Mouse (Mus musculus) heart, adult 8-10 months (tissue): ENCODE results near the gene Fmo6. TPM values are rescaled to one million over a fixed set of nuclear protein-coding genes. Genes with fewer than 3 reads are reported as not detected.
A peak's percentile ranks its signal among the peaks of the same experiment; 100 is the strongest.

Experiments used
- DNase-seq: peaks from one replicate; pipeline ENCODE4 v3.0.0; 2022; ENCODE audit warnings: low spot score
- total RNA-seq, 4 experiments: library from RNA; stranded (reverse); gene quantifications; 2 replicates each; pipeline ENCODE4 v1.2.4; 2022

The Fmo6 gene
- not detected for total RNA-seq

GRCm38 (mm10) chr1:162937415-162937814 is at the start of gene Fmo6:
TSS of gene Fmo6 (minus strand) at chr1:162937515.
- DNase-seq: no peak

DNA sequence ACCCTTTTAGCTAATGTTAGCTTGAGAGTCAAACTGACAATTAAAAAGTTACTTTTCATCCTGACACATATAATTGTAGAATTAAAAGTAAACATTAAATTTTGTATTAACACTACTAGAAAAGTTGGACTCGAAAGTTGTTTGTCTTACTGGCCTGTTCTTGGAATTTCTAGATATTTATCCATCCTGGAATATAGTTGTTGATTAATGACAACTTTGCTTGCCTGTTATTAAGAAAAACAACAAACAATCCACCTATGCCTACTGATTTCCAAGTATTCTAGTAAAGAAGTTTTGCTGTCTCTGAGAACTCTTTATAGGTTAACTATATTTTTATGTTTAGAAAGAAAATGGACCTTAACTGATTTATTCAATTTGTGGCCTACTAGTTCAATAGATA is 49.5 kb upstream of the Fmo6 start:
- no peak for DNase-seq

GRCm38 (mm10) chr1:162986121-162986748 is 48.9 kb upstream of the Fmo6 start:
- peak; percentile 57 for DNase-seq

DNA sequence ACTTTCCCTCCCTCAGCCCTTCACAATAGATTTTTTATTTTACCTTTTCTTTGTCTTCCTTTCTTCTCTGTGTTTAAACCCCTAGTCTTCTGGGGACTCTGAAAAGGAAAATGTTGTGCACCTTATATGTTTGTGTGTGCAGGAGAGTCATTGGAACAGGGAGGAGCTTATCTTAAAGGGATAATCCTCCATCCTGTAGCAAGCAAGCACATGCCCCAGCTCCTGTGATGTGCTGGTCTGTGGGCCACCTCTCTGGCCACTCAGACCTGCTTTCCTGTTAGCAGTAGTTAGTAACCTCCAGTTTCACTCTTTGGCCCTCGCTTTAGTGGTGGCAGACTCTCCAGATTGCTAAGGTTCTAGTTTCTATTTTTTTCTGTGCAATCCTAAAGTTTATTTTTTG is 47.1 kb upstream of the Fmo6 start, which contains the start of gene Fmo3:
Fmo3 (minus strand) TSS at position 101 of the 400 bp plus-strand sequence.
- no peak for DNase-seq

GRCm38 (mm10) chr1:162963556-162963955 is 26.2 kb upstream of the Fmo6 start:
- DNase-seq: no peak

DNA sequence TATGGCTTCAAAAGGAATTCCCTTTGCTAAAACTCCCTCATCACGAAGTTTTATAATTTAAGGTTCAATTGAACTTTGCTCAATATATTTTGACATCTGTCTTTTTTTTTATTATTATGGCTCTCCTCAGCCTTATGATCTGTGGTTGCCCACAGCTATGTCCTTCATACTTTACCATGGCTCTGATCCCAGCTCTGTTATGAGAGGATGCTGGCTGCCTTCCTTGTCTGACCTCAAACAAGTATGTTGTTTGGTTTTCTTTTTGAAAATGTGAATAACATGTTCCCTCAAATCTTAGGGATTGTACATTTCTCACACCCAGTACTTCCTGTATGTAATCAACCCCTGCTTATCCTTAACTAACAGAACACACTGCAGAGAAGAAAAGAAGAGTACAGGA is 20.1 kb upstream of the Fmo6 start:
- no peak for DNase-seq

DNA sequence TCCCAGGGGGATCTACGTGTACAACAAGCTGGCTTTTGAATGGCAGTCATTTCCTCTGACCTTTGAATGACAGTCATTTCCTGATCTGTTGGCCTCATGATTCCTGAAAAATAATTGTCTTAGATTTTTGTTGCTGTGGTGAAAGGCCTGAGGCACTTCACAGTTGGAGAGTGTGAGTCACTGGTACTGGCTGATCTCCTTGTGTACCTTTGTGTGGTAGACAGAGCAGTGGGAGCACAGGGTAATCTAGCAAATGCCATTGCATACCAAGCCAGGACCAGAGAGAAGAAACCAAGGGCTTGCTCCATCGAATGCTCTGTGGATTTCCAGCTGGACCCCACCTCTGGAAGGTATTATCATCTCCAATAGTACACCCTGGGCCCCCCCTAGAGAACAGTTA is 15.8 kb upstream of the Fmo6 start:
- peak; percentile 57 for DNase-seq

DNA sequence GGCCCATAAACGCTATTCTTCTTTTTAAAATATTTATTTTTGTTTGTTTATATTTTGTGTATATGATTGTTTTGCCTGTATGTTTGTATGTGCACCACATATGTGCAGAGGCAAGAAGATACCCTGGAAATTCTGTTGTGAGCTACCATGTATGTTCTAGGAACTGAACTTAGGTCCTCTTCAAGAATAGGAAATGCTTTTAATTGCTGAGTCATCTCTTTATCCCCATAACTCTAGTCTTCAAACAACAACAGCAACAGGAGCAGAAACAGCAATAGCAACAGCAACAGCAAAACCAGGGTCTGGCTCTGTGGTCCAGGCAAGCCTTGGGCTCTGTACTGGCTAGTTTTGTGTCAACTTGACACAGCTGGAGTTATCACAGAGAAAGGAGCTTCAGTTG is 12.4 kb upstream of the Fmo6 start:
- DNase-seq: no peak

- DNase-seq: no peak
These were observed 10.6 kb upstream of the Fmo6 start for GRCm38 (mm10) chr1:162947934-162948333.

DNA sequence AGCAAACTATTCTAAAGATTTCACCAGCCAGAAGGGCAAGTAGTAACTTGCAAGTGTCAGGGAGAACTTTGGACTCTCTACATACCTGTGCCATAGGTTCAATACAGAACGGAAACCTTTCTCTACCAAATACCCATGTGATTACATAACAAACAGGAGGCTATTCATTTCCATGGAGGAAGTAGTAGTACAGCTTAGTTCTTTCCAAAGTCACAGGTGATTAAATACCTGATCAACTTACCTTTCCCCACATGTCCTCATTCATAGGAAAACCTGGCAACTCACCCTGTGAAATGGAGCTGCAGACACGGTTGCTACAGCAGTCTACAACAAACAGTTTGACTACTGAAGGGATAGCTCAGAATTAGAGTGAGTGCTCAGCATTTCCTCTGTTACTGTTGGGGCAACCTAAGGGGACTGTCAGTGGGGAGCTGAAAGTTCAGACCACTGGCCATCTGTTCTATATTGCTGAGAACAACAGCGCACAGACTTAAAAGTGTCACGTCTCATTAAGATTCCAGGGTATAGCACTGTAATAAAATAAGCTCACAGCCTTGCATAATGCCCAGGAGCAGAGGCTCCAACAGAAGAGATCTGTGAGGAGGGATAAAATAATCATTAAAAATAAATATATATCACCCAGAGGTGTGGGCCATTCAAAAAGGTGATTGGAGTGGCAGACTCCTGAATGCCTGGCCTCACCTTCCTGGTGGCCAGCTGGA is 9.7 kb upstream of the Fmo6 start:
- no peak for DNase-seq

DNA sequence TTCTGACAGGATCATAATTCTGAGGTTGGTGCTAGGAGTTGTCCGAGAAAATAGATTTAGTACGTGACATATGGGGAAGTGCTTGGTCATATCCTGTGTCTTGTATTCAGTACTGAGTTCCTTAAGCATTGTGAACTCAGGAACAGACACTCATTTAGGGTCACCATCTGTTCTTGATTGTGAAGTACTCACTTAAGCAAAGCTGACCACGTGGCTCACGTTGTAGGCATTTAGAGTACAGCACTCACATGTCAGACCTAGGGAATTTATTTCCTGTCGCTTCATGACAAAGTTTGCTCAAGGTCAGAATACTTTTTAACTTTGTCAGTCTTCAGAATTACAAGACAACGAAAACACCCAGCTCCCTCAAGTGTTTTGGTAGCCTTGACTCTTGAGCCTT is 6.4 kb upstream of the Fmo6 start:
- DNase-seq: no peak

GRCm38 (mm10) chr1:162938696-162939351 is 1.5 kb upstream of the Fmo6 start:
- peak; percentile 35 for DNase-seq

DNA sequence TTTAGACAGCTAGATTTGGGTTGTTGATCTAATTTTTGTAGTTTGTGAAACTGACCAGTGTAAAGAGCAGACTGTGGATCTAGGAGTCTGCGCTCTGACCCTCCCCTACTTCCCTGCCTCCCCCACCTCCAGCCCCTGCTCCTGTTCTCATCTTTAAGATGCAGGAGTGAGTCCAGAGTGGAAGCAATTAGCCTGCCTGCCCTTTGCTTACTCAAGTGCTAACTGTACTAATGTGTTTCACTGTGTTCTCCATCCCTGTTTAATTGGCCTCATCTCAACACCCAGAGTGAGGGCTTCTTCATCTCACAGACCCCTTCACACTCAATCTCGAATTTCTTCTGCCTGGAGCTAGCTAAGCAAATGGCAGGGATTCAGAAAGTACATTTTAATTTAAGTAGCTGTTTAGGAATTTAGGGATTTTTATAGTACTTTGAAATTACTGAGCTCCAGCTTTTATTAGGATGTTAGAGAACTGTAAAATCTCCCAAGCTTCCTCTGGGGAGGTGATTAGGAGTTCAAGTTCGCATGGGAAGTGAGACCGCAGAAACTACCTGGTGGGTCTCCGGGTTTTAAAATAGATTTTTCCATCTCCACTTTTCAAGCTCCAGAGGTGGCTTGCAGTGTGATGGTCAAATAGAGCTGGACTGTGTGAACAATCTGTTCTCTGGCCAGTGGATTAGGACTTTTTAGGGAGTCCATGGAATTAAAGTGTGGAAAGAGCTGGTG is 818 bp upstream of the Fmo6 start:
- no peak for DNase-seq

DNA sequence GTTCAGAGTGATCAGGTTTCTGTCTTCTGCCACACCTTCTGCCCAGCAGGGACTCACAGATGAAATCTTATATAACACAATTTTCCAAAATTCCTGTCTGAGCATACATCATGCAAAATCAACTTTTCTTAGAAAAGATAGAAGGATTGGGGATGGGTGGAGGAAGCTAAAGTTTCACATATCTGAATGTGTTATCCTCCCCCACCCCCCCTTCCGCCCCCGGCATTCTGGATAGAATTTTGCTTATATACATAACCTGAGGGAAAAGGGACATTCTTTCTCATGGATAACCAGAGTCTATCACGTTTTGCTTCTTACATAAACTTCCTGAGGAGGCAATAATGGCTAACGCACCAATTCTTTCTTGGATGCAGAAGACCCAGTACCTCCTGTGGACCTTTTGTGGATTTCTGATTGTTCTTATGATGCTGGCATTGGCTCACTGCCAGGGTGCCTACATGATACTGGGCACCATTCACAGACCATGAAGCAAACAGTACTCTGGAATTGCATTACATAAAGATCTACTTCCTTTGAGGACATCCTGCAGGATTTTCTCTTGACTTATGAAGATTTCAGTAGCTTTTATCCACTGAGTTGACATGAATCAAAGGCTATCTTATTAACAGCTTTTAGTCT is 2.8 kb downstream of the Fmo6 start:
- no peak for DNase-seq

GRCm38 (mm10) chr1:162932386-162932785 is 4.9 kb downstream of the Fmo6 start:
- no peak for DNase-seq

DNA sequence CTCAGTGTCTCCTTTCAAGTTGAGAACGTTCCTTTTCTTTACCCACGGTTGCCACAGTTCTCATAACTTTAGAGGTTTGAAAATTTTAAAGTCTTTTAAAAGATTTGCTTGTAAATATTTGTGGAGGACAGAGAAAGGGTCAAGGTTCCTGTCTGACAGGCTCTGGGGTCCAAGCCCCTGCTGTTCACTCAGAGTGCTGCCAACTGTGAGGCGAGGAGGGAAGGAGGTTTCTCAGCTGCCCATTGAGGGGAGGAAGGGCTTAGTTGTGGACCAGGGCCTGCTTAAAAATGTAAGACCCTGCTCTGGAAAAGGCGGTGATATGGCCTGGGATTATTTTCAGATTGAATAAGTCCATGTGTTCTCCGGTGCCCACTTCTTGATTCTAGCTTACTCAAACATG is 5.4 kb downstream of the Fmo6 start:
- DNase-seq: no peak

- peak; percentile 68 for DNase-seq
These were observed 5.9 kb downstream of the Fmo6 start for GRCm38 (mm10) chr1:162931310-162931875.

DNA sequence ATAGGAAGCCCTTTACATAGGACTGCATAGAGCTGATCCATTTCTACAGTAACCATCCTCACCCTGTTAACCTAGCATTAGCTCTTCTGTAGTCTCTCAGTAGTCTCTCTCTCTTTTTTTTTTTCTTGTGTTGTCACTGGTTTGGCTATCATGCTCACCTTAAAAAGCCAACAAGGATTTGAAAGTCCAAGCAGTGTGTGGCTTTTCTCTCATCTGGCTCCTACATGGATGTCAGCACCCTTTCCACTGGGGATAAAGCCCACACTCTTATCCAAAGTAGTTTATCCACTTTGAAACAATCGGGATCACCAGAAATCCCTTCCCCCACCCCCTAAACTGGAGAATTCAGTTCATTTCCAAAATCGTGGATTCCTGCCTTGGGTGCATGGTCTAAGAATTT is 6.7 kb downstream of the Fmo6 start:
- no peak for DNase-seq

DNA sequence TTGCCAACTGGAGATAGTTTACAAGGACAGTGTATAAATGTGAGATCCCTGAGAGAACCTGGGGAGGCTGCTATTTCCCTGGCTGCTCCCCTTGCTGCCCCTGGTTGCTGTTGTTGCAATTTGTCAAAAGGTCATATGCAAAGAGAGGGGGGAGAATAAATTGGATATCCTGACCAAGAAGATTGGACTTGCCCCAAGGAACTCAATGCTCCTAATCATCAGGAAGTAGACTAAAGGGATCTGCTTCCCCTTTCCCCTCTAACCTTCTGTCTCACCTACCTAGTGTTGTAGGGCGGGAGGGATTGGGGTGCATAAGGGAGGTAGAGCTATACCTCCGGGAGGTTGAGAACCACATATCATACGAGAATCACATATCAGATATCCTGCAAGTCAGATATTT is 8.2 kb downstream of the Fmo6 start:
- no peak for DNase-seq

- no peak for DNase-seq
These were observed 12.2 kb downstream of the Fmo6 start for GRCm38 (mm10) chr1:162925121-162925520.

DNA sequence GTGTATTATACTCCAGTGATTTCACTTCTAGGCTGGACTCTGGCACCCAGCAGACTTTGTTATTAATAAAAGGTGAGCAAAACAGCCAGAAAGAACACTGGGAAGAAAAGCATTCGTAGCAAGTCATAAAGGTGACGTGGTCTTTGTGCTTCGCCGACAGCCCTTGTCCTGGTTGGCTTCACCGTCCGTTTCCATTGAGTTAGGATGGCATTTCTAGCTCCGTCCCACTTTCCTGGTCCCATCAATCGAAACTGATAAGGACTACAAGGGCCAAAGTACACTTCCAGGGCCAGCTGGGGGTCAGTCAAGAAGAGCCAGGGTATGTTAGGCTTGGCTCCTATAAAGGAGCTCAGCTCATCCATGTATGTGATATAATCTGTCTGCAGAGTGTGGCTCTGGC is 20.7 kb downstream of the Fmo6 start:
- no peak for DNase-seq
